Mouse (Mus musculus) regulatory T cell (primary cell): Measurements from ENCODE around the gene Faap100.

Experiments used
- in situ Hi-C: fragments of 300-600 bp; cut with MboI, MseI; formaldehyde crosslinking; loops from one replicate; pipeline ENCODE4 v1.15.1; 2025; ENCODE audit warnings: high pct_unique_total_duplicates

Gene Faap100

GRCm38 (mm10) chr11:120351250-120352092 lies 27.1 kb downstream of the Faap100 start:
- in situ Hi-C loops: no loop called here

GRCm38 (mm10) chr11:120350711-120351110 lies 27.9 kb downstream of the Faap100 start:
- in situ Hi-C loops: no loop called here

- in situ Hi-C loops: loop anchor here (10.0 kb wide), 1 partner anchor 1295 kb away; no protein-coding TSS in a partner anchor
These were observed 28.4 kb downstream of the Faap100 start for GRCm38 (mm10) chr11:120349986-120350702.

GRCm38 (mm10) chr11:120349371-120349985 lies 29.1 kb downstream of the Faap100 start:
- in situ Hi-C loops: loop anchor here (10.0 kb wide), 1 partner anchor 1295 kb away; no protein-coding TSS in a partner anchor

- in situ Hi-C loops: loop anchor here (10.0 kb wide), 1 partner anchor 1294 kb away; no protein-coding TSS in a partner anchor
These were observed 29.7 kb downstream of the Faap100 start for GRCm38 (mm10) chr11:120348684-120349370.

- in situ Hi-C loops: loop anchor here (10.0 kb wide), 1 partner anchor 1293 kb away; no protein-coding TSS in a partner anchor
These were observed 30.5 kb downstream of the Faap100 start, which contains the start of gene Actg1 for GRCm38 (mm10) chr11:120347791-120348683. Actg1 (minus strand) TSS chr11:120348542.

- in situ Hi-C loops: loop anchor here (10.0 kb wide), 1 partner anchor 1292 kb away; no protein-coding TSS in a partner anchor
These were observed 31.3 kb downstream of the Faap100 start for GRCm38 (mm10) chr11:120347301-120347700.

GRCm38 (mm10) chr11:120346383-120347034 lies 32.1 kb downstream of the Faap100 start:
- in situ Hi-C loops: loop anchor here (10.0 kb wide), 1 partner anchor 1292 kb away; no protein-coding TSS in a partner anchor

GRCm38 (mm10) chr11:120345067-120345681 lies 33.4 kb downstream of the Faap100 start:
- in situ Hi-C loops: loop anchor here (10.0 kb wide), 1 partner anchor 1290 kb away; no protein-coding TSS in a partner anchor

GRCm38 (mm10) chr11:120344310-120344920 lies 34.1 kb downstream of the Faap100 start:
- in situ Hi-C loops: loop anchor here (10.0 kb wide), 1 partner anchor 1290 kb away; no protein-coding TSS in a partner anchor

GRCm38 (mm10) chr11:120343519-120344309 lies 34.9 kb downstream of the Faap100 start:
- in situ Hi-C loops: loop anchor here (10.0 kb wide), 1 partner anchor 1289 kb away; no protein-coding TSS in a partner anchor

GRCm38 (mm10) chr11:120342656-120343160 lies 35.9 kb downstream of the Faap100 start:
- in situ Hi-C loops: loop anchor here (10.0 kb wide), 1 partner anchor 1288 kb away; no protein-coding TSS in a partner anchor

- in situ Hi-C loops: loop anchor here (10.0 kb wide), 1 partner anchor 1287 kb away; no protein-coding TSS in a partner anchor
These were observed 36.9 kb downstream of the Faap100 start for GRCm38 (mm10) chr11:120341661-120342060.

- in situ Hi-C loops: loop anchor here (10.0 kb wide), 1 partner anchor 1285 kb away; no protein-coding TSS in a partner anchor
These were observed 38.5 kb downstream of the Faap100 start for GRCm38 (mm10) chr11:120339978-120340513.

GRCm38 (mm10) chr11:120338786-120339185 lies 39.8 kb downstream of the Faap100 start:
- in situ Hi-C loops: no loop called here

GRCm38 (mm10) chr11:120337447-120337846 lies 41.1 kb downstream of the Faap100 start:
- in situ Hi-C loops: no loop called here
